8 mouse cellular contexts compared by ENCODE assay signal in the genomic region with DNA sequence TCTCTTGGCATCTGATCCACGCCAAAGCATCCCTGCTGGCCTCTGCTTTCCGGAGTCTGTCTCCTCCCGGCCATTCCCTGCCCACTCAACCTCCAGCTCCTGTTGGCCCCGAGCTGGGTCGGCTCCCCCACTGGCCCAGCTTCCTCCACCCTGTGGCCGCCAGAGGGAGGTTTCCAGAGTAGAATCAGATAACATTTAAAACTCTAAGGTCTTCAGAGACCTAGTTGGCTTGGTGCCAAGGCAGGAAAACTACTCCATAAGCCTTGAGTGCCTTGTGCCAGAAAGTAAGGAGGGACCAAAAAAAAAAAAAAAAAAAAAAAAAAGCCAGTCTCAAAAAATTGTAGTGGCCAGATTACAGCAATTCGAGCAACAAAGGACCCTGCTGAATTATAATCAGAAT. TPM values are rescaled to one million over a fixed set of nuclear protein-coding genes. Genes with fewer than 3 reads are reported as not detected.
DNase-seq lines count a peak whose midpoint lies in the region; ATAC-seq and TF ChIP-seq lines count a peak whose summit lies in the region.

No protein-coding gene starts in this region.

- no peak overlapping the region for H3K4me2 ChIP-seq in heart, postnatal 0 days (ENCODE audit: low read depth, low read length)
- no peak overlapping the region for H3K4me2 ChIP-seq in forebrain, embryonic 16.5 days (ENCODE audit: low read length)

- WGBS in heart, postnatal 0 days, result 14% methylated on average over 7 of the region's 7 CpGs
- 17% methylated on average over 7 of the region's 7 CpGs for WGBS in lung, adult 2 months
- 44% methylated on average over 7 of the region's 7 CpGs for WGBS in forebrain, embryonic 16.5 days

- peak; percentile 34 for TF ChIP-seq CTCF in heart, postnatal 0 days (IDR thresholded peaks at IDR 0.05; ENCODE audit: low read depth)
- TF ChIP-seq CTCF in lung, adult 2 months (IDR thresholded peaks at IDR 0.05; ENCODE audit: insufficient read depth, low read length), result no peak

- no peak overlapping the region for H3K4me3 ChIP-seq in heart, postnatal 0 days (ENCODE audit: low read depth, low read length)
- H3K4me3 ChIP-seq in lung, adult 2 months (replicated peaks; ENCODE audit: extremely low read depth, low read depth, low read length), result no peak overlapping the region
- no peak overlapping the region for H3K4me3 ChIP-seq in forebrain, embryonic 16.5 days (replicated peaks; ENCODE audit: low read length)

- no peaks in the 10 kb centered on the region for H3K9me3 ChIP-seq in heart, postnatal 0 days (replicated peaks; ENCODE audit: control insufficient read depth, low read length)
- H3K9me3 ChIP-seq in forebrain, embryonic 16.5 days (ENCODE audit: control insufficient read depth, low read length), result no peaks in the 10 kb centered on the region

- no peak overlapping the region for H3K27ac ChIP-seq in heart, postnatal 0 days (ENCODE audit: low read depth)
- no peak overlapping the region for H3K27ac ChIP-seq in forebrain, embryonic 16.5 days (ENCODE audit: low read length)

- no peak overlapping the region for H3K9ac ChIP-seq in heart, postnatal 0 days (replicated peaks; ENCODE audit: low read depth, low read length)
- no peak overlapping the region for H3K9ac ChIP-seq in forebrain, embryonic 16.5 days (replicated peaks; ENCODE audit: low read depth, low read length)

- peaks cover 3% of the 10 kb centered on the region; the same call in 1 of the 2 replicates for H3K4me1 ChIP-seq in heart, postnatal 0 days (ENCODE audit: control insufficient read depth, insufficient read depth)
- H3K4me1 ChIP-seq in lung, adult 2 months (ENCODE audit: control insufficient read depth, insufficient read depth, low read length), result peaks cover 26% of the 10 kb centered on the region
- H3K4me1 ChIP-seq in forebrain, embryonic 16.5 days (replicated peaks; ENCODE audit: control insufficient read depth, insufficient read depth, low read length), result peaks cover 4% of the 10 kb centered on the region; the same call in 1 of the 2 replicates

- peak; percentile 64 for DNase-seq in urinary bladder, postnatal 14 days (ENCODE audit: low spot score)
- DNase-seq in urinary bladder, postnatal 10 days (ENCODE audit: low spot score), result no peak
- DNase-seq in cerebellum, adult 8-10 months, result peak; percentile 30
- DNase-seq in heart, postnatal 0 days (ENCODE audit: low spot score), result peak; percentile 54
- peak; percentile 48 for DNase-seq in lung, adult 2 months
- DNase-seq in thymus, adult 18-20 months, result no peak
- DNase-seq in frontal cortex, postnatal 25 days (ENCODE audit: low spot score in 2 of 2), result no peak

- ATAC-seq in heart, postnatal 0 days (ENCODE audit: insufficient read depth, low read depth), result peak; percentile 63
- no peak for ATAC-seq in forebrain, embryonic 16.5 days

- TF ChIP-seq POLR2A in lung, adult 2 months (IDR thresholded peaks at IDR 0.05; ENCODE audit: borderline replicate concordance, extremely low read depth, low read depth, low read length), result no peak

- no peak for TF ChIP-seq EP300 in heart, postnatal 0 days (IDR thresholded peaks at IDR 0.05; ENCODE audit: low read depth)

- H3K27me3 ChIP-seq in heart, postnatal 0 days (ENCODE audit: control insufficient read depth, insufficient read depth, low read length), result no peaks in the 10 kb centered on the region
- H3K27me3 ChIP-seq in forebrain, embryonic 16.5 days (replicated peaks; ENCODE audit: control insufficient read depth, insufficient read depth, low read length), result no peaks in the 10 kb centered on the region

- 0 out of 2 replicates have a peak, but pooled peaks cover 7% of the 10 kb centered on the region for H3K36me3 ChIP-seq in heart, postnatal 0 days (replicated peaks; ENCODE audit: control insufficient read depth, insufficient read depth, low read length)
- H3K36me3 ChIP-seq in forebrain, embryonic 16.5 days (ENCODE audit: control insufficient read depth, insufficient read depth), result no peaks in the 10 kb centered on the region

RNA-seq across cellular contexts. Expression of a gene that starts 15.0 kb away (rescaled TPM):
- 3.1 and 4.0 TPM in 2 replicates for total RNA-seq in heart, postnatal 0 days (2014; rRNA removed; ENCODE audit: low replicate concordance)
- 0.60 and 0.99 TPM in 2 replicates for polyA plus RNA-seq in heart, postnatal 0 days (2015; fragmentation: Nextera tagmentation; extraction: Ambion mirVana)
- 5.6 and 8.6 TPM in 2 replicates for polyA plus RNA-seq in lung, adult 2 months (2012; rRNA removed)
- 3.5 and 3.7 TPM in 2 replicates for polyA plus RNA-seq in forebrain, embryonic 16.5 days (2015; fragmentation: Nextera tagmentation; extraction: Ambion mirVana)

Comparison
In these comparisons a context has a peak if more than half of its experiments do, and no peak if none do; other contexts are left out.
1. DNase-seq: peak in urinary bladder, postnatal 14 days (single experiment), cerebellum, adult 8-10 months (single experiment), heart, postnatal 0 days (single experiment) and lung, adult 2 months (single experiment); none in urinary bladder, postnatal 10 days (single experiment), thymus, adult 18-20 months (0 of 2) and frontal cortex, postnatal 25 days (0 of 2).